ENCODE assay signal across 15 mouse cellular contexts in the genomic region with DNA sequence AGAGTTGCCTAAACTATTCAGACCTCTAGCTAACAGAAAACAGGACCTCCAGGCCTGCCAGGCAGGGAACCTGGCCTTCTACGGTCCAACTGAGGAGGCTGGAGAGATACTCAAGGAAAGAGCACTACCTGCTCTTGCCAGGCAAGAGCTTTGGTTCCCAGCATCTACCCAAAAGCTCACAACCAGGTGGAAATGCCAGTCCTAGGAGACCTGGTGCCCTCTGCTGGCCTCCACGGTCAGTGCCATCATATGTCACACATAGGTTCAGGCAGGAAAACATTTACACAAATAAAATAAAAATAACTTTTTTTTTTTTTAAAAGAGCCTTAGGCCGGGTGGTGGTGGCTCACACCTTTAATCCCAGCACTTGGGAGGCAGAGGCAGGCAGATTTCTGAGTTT. TPM values are rescaled to one million over a fixed set of nuclear protein-coding genes. Genes with fewer than 3 reads are reported as not detected.
DNase-seq lines count a peak whose midpoint lies in the region; ATAC-seq and TF ChIP-seq lines count a peak whose summit lies in the region.
"Had no signal": no experiment of that assay in that cellular context is flagged by ENCODE, and none has a peak within 500 bp of the region (broad histone marks: within the 10 kb centered on the region; RNA-seq: fewer than 3 reads in every experiment).

No protein-coding gene starts in this region.

- peaks cover 58% of the 10 kb centered on the region for H3K79me2 ChIP-seq in MEL (ENCODE audit: control insufficient read depth, insufficient read depth, low read length, poor library complexity)

- H3K4me3 ChIP-seq in intestine, postnatal 0 days (ENCODE audit: low read depth, low read length), result no peak overlapping the region
- no peak overlapping the region for H3K4me3 ChIP-seq in intestine, embryonic 16.5 days (ENCODE audit: low read length)
- H3K4me3 ChIP-seq in MEL (ENCODE audit: control insufficient read depth in 1 of 2, insufficient read depth in 1 of 2, low read depth in 2 of 2, low read length in 2 of 2), result no peak overlapping the region
- H3K4me3 ChIP-seq in liver, embryonic 14.5 days (ENCODE audit: insufficient read depth in 1 of 2, low read depth in 2 of 2, low read length in 2 of 2), result no peak overlapping the region
- H3K4me3 ChIP-seq in midbrain, embryonic 15.5 days, result no peak overlapping the region
- H3K4me3 ChIP-seq: erythroblast, embryonic 14.5 days; limb, embryonic 12.5 days; megakaryocyte, embryonic 14.5 days had no signal

- no peak overlapping the region for H3K9ac ChIP-seq in intestine, postnatal 0 days (ENCODE audit: low read depth, low read length)
- H3K9ac ChIP-seq in intestine, embryonic 16.5 days (ENCODE audit: low read depth, low read length), result no peak overlapping the region
- no peak overlapping the region for H3K9ac ChIP-seq in MEL (ENCODE audit: control insufficient read depth, low read depth, low read length, poor library complexity, severe bottlenecking)
- H3K9ac ChIP-seq in liver, embryonic 14.5 days (replicated peaks), result no peak overlapping the region
- no peak overlapping the region for H3K9ac ChIP-seq in midbrain, embryonic 15.5 days
- H3K9ac ChIP-seq: limb, embryonic 12.5 days had no signal

- TF ChIP-seq POLR2A in MEL (IDR thresholded peaks at IDR 0.05; ENCODE audit: control insufficient read depth in 1 of 2, insufficient read depth in 1 of 2, low read depth in 1 of 2, low read length in 2 of 2, poor library complexity in 1 of 2), result no peak; a peak in 1 of 4 replicates

- TF ChIP-seq RAD21 in MEL (IDR thresholded peaks at IDR 0.05; ENCODE audit: low read depth, low read length), result peak; percentile 81

- no peak for ATAC-seq in intestine, postnatal 0 days
- ATAC-seq in intestine, embryonic 16.5 days, result no peak
- no peak for ATAC-seq in liver, embryonic 14.5 days (ENCODE audit: insufficient read depth)
- no peak for ATAC-seq in midbrain, embryonic 15.5 days (replicated peaks)
- ATAC-seq: inflammation-experienced regulatory T-cells, adult 6 months had no signal

- no peaks in the 10 kb centered on the region for H3K4me1 ChIP-seq in intestine, postnatal 0 days (replicated peaks; ENCODE audit: control insufficient read depth, insufficient read depth, low read length)
- 0 out of 2 replicates have a peak, but pooled peaks cover 3% of the 10 kb centered on the region for H3K4me1 ChIP-seq in intestine, embryonic 16.5 days (ENCODE audit: control insufficient read depth, insufficient read depth, low read length)
- peaks cover 22 to 24% of the 10 kb centered on the region in 2 experiments for H3K4me1 ChIP-seq in MEL (ENCODE audit: control insufficient read depth in 1 of 2, insufficient read depth in 2 of 2, low read length in 2 of 2)
- H3K4me1 ChIP-seq in liver, embryonic 14.5 days (replicated peaks; ENCODE audit: control insufficient read depth in 2 of 2, insufficient read depth in 2 of 2, low read length in 1 of 2), result peaks cover 16 to 17% of the 10 kb centered on the region in 2 experiments
- peaks cover 5% of the 10 kb centered on the region; the same call in 1 of the 2 replicates for H3K4me1 ChIP-seq in midbrain, embryonic 15.5 days

- 100% methylated on average over 3 of the region's 3 CpGs for WGBS in intestine, postnatal 0 days
- 89% methylated on average over 3 of the region's 3 CpGs for WGBS in intestine, embryonic 16.5 days
- WGBS in liver, embryonic 14.5 days (ENCODE audit: insufficient replicate concordance), result 80% methylated on average over 3 of the region's 3 CpGs
- 94% methylated on average over 3 of the region's 3 CpGs for whole genome bisulfite sequencing in midbrain, embryonic 15.5 days

- peak; percentile 63 for DNase-seq in A20 (ENCODE audit: low read depth, low spot score)
- DNase-seq in MEL (ENCODE audit: low read depth, low spot score), result peak; percentile 82
- no peak for DNase-seq in liver, embryonic 14.5 days (ENCODE audit: low read depth in 3 of 3, low spot score in 3 of 3)
- DNase-seq in right cerebral cortex, postnatal 36 days (ENCODE audit: low spot score in 2 of 2), result no peak
- DNase-seq in spleen, postnatal 36 days (ENCODE audit: low spot score in 2 of 2), result no peak
- DNase-seq: adrenal gland, postnatal 25 days; layer of hippocampus, adult 9-11 months had no signal

- peak; percentile 15 to 23; a peak in 2 of 4 replicates for TF ChIP-seq EP300 in MEL (IDR thresholded peaks at IDR 0.05; ENCODE audit: low read depth in 1 of 2, low read length in 2 of 2)
- TF ChIP-seq EP300 in liver, embryonic 14.5 days (IDR thresholded peaks at IDR 0.05; ENCODE audit: low read depth), result no peak

- no peak overlapping the region for H3K27ac ChIP-seq in intestine, postnatal 0 days (ENCODE audit: low read depth, low read length)
- no peak overlapping the region for H3K27ac ChIP-seq in intestine, embryonic 16.5 days (ENCODE audit: low read length)
- H3K27ac ChIP-seq in MEL (ENCODE audit: control insufficient read depth, low read depth, low read length), result peak overlapping the region; percentile 1; the same call in 1 of the 2 replicates
- H3K27ac ChIP-seq in liver, embryonic 14.5 days, result no peak overlapping the region
- H3K27ac ChIP-seq in midbrain, embryonic 15.5 days, result no peak overlapping the region
- H3K27ac ChIP-seq: limb, embryonic 12.5 days had no signal

- no peaks in the 10 kb centered on the region for H3K36me3 ChIP-seq in intestine, postnatal 0 days (ENCODE audit: control insufficient read depth, insufficient read depth)
- no peaks in the 10 kb centered on the region for H3K36me3 ChIP-seq in intestine, embryonic 16.5 days (ENCODE audit: control insufficient read depth, insufficient read depth, low read length)
- H3K36me3 ChIP-seq in MEL (ENCODE audit: control insufficient read depth in 1 of 2, insufficient read depth in 2 of 2, low read length in 2 of 2), result peaks cover 0 to 32% of the 10 kb centered on the region in 2 experiments; a peak in 3 of 4 replicates
- no peaks in the 10 kb centered on the region for H3K36me3 ChIP-seq in liver, embryonic 14.5 days (replicated peaks; ENCODE audit: control insufficient read depth, insufficient read depth, low read depth)
- no peaks in the 10 kb centered on the region for H3K36me3 ChIP-seq in midbrain, embryonic 15.5 days (replicated peaks)

- no peak overlapping the region for H3K4me2 ChIP-seq in intestine, postnatal 0 days (replicated peaks; ENCODE audit: low read depth)
- H3K4me2 ChIP-seq in intestine, embryonic 16.5 days (ENCODE audit: low read depth, low read length), result no peak overlapping the region
- H3K4me2 ChIP-seq in liver, embryonic 14.5 days (ENCODE audit: low read depth), result no peak overlapping the region
- H3K4me2 ChIP-seq in midbrain, embryonic 15.5 days, result no peak overlapping the region
- H3K4me2 ChIP-seq: limb, embryonic 12.5 days had no signal

- no peaks in the 10 kb centered on the region for H3K27me3 ChIP-seq in intestine, postnatal 0 days (replicated peaks; ENCODE audit: control insufficient read depth, insufficient read depth, low read length)
- H3K27me3 ChIP-seq in intestine, embryonic 16.5 days (replicated peaks; ENCODE audit: control insufficient read depth, insufficient read depth, low read length), result no peaks in the 10 kb centered on the region
- H3K27me3 ChIP-seq in MEL (ENCODE audit: control insufficient read depth in 1 of 2, insufficient read depth in 2 of 2, low read length in 2 of 2), result no peaks in the 10 kb centered on the region
- H3K27me3 ChIP-seq in liver, embryonic 14.5 days (ENCODE audit: control insufficient read depth, insufficient read depth, low read length), result no peaks in the 10 kb centered on the region
- H3K27me3 ChIP-seq in midbrain, embryonic 15.5 days (replicated peaks), result no peaks in the 10 kb centered on the region
- H3K27me3 ChIP-seq: limb, embryonic 12.5 days; megakaryocyte, embryonic 14.5 days had no signal

- peak; percentile 46 for TF ChIP-seq CTCF in intestine, postnatal 0 days (IDR thresholded peaks at IDR 0.05; ENCODE audit: low read depth)
- peak; percentile 50 to 88 (median 80) for TF ChIP-seq CTCF in MEL (IDR thresholded peaks at IDR 0.05 in 2 of 3, conservative IDR thresholded peaks at IDR 0.05 in 1 of 3; ENCODE audit: control insufficient read depth in 1 of 3, insufficient read depth in 1 of 3, low read depth in 2 of 3, low read length in 3 of 3, poor library complexity in 1 of 3, severe bottlenecking in 1 of 3)
- peak; percentile 79 for TF ChIP-seq CTCF in liver, embryonic 14.5 days (IDR thresholded peaks at IDR 0.05; ENCODE audit: low read depth)

- no peaks in the 10 kb centered on the region for H3K9me3 ChIP-seq in intestine, postnatal 0 days (ENCODE audit: control insufficient read depth)
- H3K9me3 ChIP-seq in intestine, embryonic 16.5 days (ENCODE audit: control insufficient read depth, low read length), result no peaks in the 10 kb centered on the region
- H3K9me3 ChIP-seq in MEL (replicated peaks; ENCODE audit: insufficient read depth, low read length), result no peaks in the 10 kb centered on the region
- no peaks in the 10 kb centered on the region for H3K9me3 ChIP-seq in liver, embryonic 14.5 days (ENCODE audit: control insufficient read depth, low read length)
- H3K9me3 ChIP-seq in midbrain, embryonic 15.5 days, result no peaks in the 10 kb centered on the region
- H3K9me3 ChIP-seq: G1E; limb, embryonic 12.5 days; megakaryocyte, embryonic 14.5 days had no signal

TF ChIP-seq in MEL, 35 proteins besides CTCF, POLR2A, EP300 and RAD21 (continues in another document):
- TF ChIP-seq NELFE (IDR thresholded peaks at IDR 0.05; ENCODE audit: low read depth, low read length) (no peak), TCF12 (IDR thresholded peaks at IDR 0.05; ENCODE audit: low read depth, low read length) (no peak), ELF1 (IDR thresholded peaks at IDR 0.05; ENCODE audit: low read depth, low read length) (no peak)

RNA-seq across cellular contexts. Expression of gene Pitpnc1, which starts 8.0 kb away (rescaled TPM):
- 4.4 and 4.8 TPM in 2 replicates for polyA plus RNA-seq in intestine, postnatal 0 days (2015; fragmentation: Nextera tagmentation; extraction: Ambion mirVana)
- 9.1 and 10.6 TPM in 2 replicates for polyA plus RNA-seq in intestine, embryonic 16.5 days (2015; fragmentation: Nextera tagmentation; extraction: Ambion mirVana)
- 19.3 and 31.9 TPM in 2 replicates for total RNA-seq in MEL (2012; rRNA removed)
- 10 to 100 TPM in 1 of 2 experiments, not detected in 1; 25.3 TPM for polyA plus RNA-seq in MEL (2012; ENCODE audit: insufficient read depth in 1 of 2, insufficient read length in 2 of 2, low read depth in 1 of 2, low replicate concordance in 2 of 2, missing spikeins in 1 of 2)
- 2.7 and 3.0 TPM in 2 replicates for polyA plus RNA-seq in liver, embryonic 14.5 days (2012; rRNA removed)
- polyA plus RNA-seq in liver, embryonic 14.5 days (2014; fragmentation: Nextera tagmentation; extraction: Ambion mirVana), result 5.8 and 6.7 TPM in 2 replicates
- 43.0 and 43.7 TPM in 2 replicates for polyA plus RNA-seq in midbrain, embryonic 15.5 days (2015; fragmentation: Nextera tagmentation; extraction: Ambion mirVana)

RNA-seq across cellular contexts. Expression of gene Psmd12, which starts 16.8 kb away (rescaled TPM):
- polyA plus RNA-seq in intestine, postnatal 0 days (2015; fragmentation: Nextera tagmentation; extraction: Ambion mirVana), result 89.4 and 95.2 TPM in 2 replicates
- polyA plus RNA-seq in intestine, embryonic 16.5 days (2015; fragmentation: Nextera tagmentation; extraction: Ambion mirVana), result 144 and 154 TPM in 2 replicates
- total RNA-seq in MEL (2012; rRNA removed), result 149 and 173 TPM in 2 replicates
- polyA plus RNA-seq in MEL (2012; ENCODE audit: insufficient read depth in 1 of 2, insufficient read length in 2 of 2, low read depth in 1 of 2, low replicate concordance in 2 of 2, missing spikeins in 1 of 2), result 100 to 1,000 TPM; 139 to 437 TPM
- 22.3 and 45.6 TPM in 2 replicates for polyA plus RNA-seq in liver, embryonic 14.5 days (2012; rRNA removed)
- 103 and 105 TPM in 2 replicates for polyA plus RNA-seq in liver, embryonic 14.5 days (2014; fragmentation: Nextera tagmentation; extraction: Ambion mirVana)
- polyA plus RNA-seq in midbrain, embryonic 15.5 days (2015; fragmentation: Nextera tagmentation; extraction: Ambion mirVana), result 140 and 148 TPM in 2 replicates

Comparison
In these comparisons a context has a peak if more than half of its experiments do, and no peak if none do; other contexts are left out.
1. DNase-seq: peak in A20 (single experiment) and MEL (single experiment); none in liver, embryonic 14.5 days (0 of 3), right cerebral cortex, postnatal 36 days (0 of 2) and spleen, postnatal 36 days (0 of 2).
2. Peak in every context shown above with its lines, with median percentiles within 50 percentile points of each other: CTCF ChIP-seq.